Mouse (Mus musculus) cerebellum, adult 2 months (tissue): Measurements from ENCODE around the gene Tbc1d22a. TPM values are rescaled to one million over a fixed set of nuclear protein-coding genes. Genes with fewer than 3 reads are reported as not detected.

ENCODE experiments used
- DNase-seq, 2 experiments: peaks; one replicate each; pipeline ENCODE4 v3.0.0; 2021
- H3K27ac ChIP-seq: fragments of 200-500 bp; 2 replicates; pipeline ENCODE4 v1.5.1; 2012; ENCODE audit warnings: low read length, control low read depth, inconsistent platforms; ENCODE audit not compliant: insufficient read depth
- H3K27me3 ChIP-seq: fragments of 200-500 bp; 2 replicates; pipeline ENCODE4 v1.6.1; 2012; ENCODE audit warnings: inconsistent platforms, mild to moderate bottlenecking, low read length, moderate library complexity; ENCODE audit not compliant: control insufficient read depth, insufficient read depth
- H3K4me1 ChIP-seq: fragments of 200-500 bp; 2 replicates; pipeline ENCODE4 v1.6.1; 2011; ENCODE audit warnings: low read length; ENCODE audit not compliant: control insufficient read depth, insufficient read depth
- H3K4me3 ChIP-seq: fragments of 200-500 bp; replicated peaks from 2 replicates; pipeline ENCODE3; 2011; ENCODE audit warnings: mild to moderate bottlenecking, low read depth, low read length, control low read depth; ENCODE audit not compliant: insufficient read depth
- CTCF ChIP-seq: fragments of 200-500 bp; IDR thresholded peaks from 2 replicates; pipeline ENCODE4 v1.5.1; 2011; ENCODE audit warnings: low read depth, mild to moderate bottlenecking, control low read depth, low read length, moderate library complexity, borderline replicate concordance; ENCODE audit not compliant: insufficient read depth
- POLR2A ChIP-seq: fragments of 200-500 bp; IDR thresholded peaks from 2 replicates; pipeline ENCODE4 v1.6.1; 2011; ENCODE audit warnings: low read length, control low read depth, borderline replicate concordance; ENCODE audit not compliant: insufficient read depth
- WGBS: fragments of 180-500 bp; shearing (Covaris S2); methylation state at CpG from one replicate; pipeline ENCODE4 v1.1.7; 2018; 5-methylcytosine and 5-hydroxymethylcytosine counted together
- polyA plus RNA-seq: library from polyadenylated mRNA; depleted of rRNA; stranded (reverse); fragments of >200 nt; gene quantifications from 2 replicates; pipeline ENCODE4 v1.2.3, GENCODE M21; 2012

Tbc1d22a gene
- polyA plus RNA-seq, 1 experiment, result 23.3 TPM

DNA sequence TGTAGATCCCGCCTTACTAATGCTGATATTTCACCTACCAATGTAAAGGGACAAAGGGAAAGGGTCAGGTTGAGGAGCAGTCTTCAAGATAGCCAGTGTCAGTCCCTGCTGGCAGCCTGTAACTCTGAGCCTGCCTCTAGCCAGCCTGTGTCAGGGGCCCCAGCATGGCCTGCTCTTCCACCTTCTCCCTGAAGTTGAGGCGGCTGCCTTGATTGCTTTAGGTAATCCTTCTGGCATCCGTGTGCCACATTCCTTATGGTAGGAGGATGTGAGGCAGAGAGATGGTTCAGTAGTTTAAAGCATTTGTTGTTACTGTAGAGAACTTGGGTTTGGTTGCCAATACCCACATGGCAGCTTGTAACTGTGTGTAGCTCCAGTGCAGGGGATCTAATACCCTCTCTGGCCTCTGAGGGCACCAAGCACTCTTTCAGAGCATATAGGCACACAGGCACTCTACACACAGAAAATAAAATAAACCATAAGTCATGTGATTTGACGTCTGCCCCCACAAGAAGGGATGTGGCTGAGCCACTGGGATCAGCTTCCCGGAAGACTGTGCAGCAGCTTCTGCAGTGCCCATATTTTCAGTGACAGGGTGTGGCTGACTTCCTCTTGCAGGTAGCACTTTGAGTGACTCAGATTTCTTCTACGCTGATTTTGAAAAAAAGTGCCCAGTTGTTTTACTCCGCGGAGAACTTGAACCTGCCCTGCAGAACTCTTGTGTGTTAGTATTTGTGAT is 128.5 kb downstream of the Tbc1d22a start:
- Histone ChIP-seq H3K4me1 (peaks cover 5% of the 10 kb centered on the region), H3K4me3 (no peak overlapping the region), H3K27ac (no peak overlapping the region), H3K27me3 (no peaks in the 10 kb centered on the region)
- TF ChIP-seq CTCF (no peak), POLR2A (no peak)
- WGBS, result 93% methylated on average over 8 of the region's 8 CpGs
- no peak for DNase-seq

DNA sequence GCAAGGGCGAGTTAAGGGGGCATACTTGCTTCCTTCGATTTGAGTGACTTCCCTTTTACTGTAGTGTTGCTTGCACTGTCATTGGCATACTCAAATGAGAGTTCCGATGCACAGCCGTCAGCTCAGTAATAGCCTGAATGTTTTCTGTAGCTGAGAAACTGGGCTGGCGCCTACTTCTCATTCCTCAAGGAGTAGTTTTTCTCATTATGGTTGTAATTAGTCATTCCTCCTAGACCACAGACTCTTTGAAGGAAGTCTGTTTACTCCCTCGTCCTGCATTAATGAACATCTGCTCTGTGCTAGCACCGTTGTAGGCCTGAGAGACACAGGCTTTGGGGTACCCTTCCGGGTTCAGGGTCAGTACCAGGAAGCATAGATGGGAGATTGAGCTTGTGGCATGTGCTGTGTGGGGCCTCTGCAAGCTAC is 130.7 kb downstream of the Tbc1d22a start:
- peaks cover 10% of the 10 kb centered on the region for H3K4me1 ChIP-seq

DNA sequence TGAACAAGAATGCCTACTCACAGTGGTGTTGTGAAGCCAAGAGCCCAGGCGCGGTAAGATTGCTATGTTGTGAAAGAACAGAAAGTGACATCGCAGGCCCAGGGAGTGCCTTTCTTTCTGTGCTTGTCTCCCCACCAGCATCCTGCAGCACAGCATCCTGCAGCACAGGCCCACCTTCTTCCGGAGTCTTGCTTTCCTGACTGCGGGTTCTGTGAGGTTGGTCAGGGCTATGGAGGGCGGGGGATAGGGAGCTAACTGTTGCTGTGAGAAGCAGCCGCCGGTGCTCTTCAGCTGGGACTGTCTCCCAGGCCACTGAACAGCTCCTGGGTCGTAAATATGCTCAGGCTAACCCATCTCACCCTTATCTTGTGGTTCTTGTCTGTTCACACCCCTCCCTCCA is 131.6 kb downstream of the Tbc1d22a start:
- Histone ChIP-seq H3K4me1 (peaks cover 5% of the 10 kb centered on the region; the same call in 1 of the 2 replicates), H3K27ac (no peak overlapping the region), H3K4me3 (no peak overlapping the region), H3K27me3 (no peaks in the 10 kb centered on the region)
- DNase-seq, result no peak
- 80% methylated on average over 9 of the region's 9 CpGs for WGBS
- no peak for TF ChIP-seq POLR2A
- no peak for TF ChIP-seq CTCF

More for the DNA sequence above, 130.7 kb downstream of the Tbc1d22a start:
- Histone ChIP-seq H3K27me3 (no peaks in the 10 kb centered on the region), H3K4me3 (no peak overlapping the region), H3K27ac (no peak overlapping the region)
- 86% methylated on average over 8 of the region's 8 CpGs for WGBS
- TF ChIP-seq CTCF, result no peak
- no peak for TF ChIP-seq POLR2A
- DNase-seq, result no peak

DNA sequence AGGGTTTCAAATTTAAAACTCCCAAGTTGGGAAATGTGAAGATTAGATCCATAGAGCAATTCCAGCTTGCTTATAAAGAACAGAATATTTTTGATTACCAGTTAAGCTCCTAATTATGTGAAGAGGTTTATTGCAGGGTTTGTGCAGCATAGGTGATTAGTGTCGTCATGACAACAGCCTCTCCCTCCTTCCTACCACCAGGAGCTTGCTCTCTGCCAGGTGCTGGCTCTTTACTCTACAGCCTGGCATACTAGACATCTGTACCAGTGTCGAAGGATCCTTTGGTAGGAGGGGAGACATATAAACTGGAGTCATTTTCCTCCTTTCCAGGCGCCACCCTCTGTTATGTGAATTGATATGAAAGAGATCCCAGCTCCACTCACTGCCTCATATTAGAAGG is 132.3 kb downstream of the Tbc1d22a start:
- 73% methylated on average over 3 of the region's 3 CpGs for WGBS
- no peak overlapping the region for H3K27ac ChIP-seq

DNA sequence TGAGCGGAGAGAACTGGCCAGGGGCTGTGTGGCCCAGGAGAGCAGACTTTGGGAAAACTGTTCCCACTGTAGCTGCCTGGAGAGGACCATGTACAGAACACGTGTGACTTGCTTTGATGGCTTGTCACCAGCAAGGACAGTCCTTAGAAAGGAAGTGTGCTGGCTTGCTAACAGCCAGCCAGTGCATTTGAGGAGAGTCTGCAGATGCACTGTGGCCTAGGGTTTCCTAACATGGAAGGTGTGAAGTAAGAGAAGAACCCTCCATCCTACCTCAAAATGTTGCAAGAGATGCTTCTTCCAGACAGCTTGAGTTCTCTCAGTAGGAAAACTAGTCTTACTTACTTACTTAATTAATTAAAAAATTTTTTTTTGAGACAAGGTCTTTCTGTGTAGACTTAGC is 140.7 kb downstream of the Tbc1d22a start:
- Histone ChIP-seq H3K4me3 (no peak overlapping the region), H3K4me1 (peaks cover 9% of the 10 kb centered on the region), H3K27ac (no peak overlapping the region), H3K27me3 (no peaks in the 10 kb centered on the region)
- WGBS, result 87% methylated on average over 2 of the region's 2 CpGs
- no peak for TF ChIP-seq POLR2A
- TF ChIP-seq CTCF, result no peak
- no peak for DNase-seq

More for the DNA sequence above, 132.3 kb downstream of the Tbc1d22a start:
- Histone ChIP-seq H3K27me3 (no peaks in the 10 kb centered on the region), H3K4me3 (no peak overlapping the region), H3K4me1 (peaks cover 5% of the 10 kb centered on the region; the same call in 1 of the 2 replicates)
- TF ChIP-seq CTCF (no peak), POLR2A (no peak)
- no peak for DNase-seq

DNA sequence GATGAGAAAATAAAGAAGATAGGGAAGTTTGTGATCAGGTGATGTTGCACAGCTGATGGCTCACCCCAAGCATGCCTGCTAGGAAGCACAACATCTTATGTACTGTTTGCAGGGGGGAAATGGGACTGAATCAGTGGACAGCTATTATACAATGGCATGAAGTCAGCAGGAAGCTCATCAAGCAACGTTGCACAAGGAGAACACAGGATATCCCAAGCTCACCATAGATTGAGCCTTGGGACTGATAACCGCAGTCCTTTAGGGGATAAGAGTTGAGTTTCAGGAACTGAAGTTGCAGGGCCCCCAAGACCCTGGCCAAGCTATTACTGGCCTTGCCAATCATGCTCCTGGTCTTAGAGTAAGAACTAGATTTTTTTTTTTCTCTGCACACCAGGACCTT is 141.6 kb downstream of the Tbc1d22a start:
- no peak for DNase-seq
- no peak overlapping the region for H3K4me3 ChIP-seq
- H3K27me3 ChIP-seq, result no peaks in the 10 kb centered on the region
- peaks cover 9% of the 10 kb centered on the region for H3K4me1 ChIP-seq
- WGBS, result 67% methylated on average over 2 of the region's 2 CpGs
- H3K27ac ChIP-seq, result no peak overlapping the region
- TF ChIP-seq POLR2A, result no peak
- TF ChIP-seq CTCF, result no peak

DNA sequence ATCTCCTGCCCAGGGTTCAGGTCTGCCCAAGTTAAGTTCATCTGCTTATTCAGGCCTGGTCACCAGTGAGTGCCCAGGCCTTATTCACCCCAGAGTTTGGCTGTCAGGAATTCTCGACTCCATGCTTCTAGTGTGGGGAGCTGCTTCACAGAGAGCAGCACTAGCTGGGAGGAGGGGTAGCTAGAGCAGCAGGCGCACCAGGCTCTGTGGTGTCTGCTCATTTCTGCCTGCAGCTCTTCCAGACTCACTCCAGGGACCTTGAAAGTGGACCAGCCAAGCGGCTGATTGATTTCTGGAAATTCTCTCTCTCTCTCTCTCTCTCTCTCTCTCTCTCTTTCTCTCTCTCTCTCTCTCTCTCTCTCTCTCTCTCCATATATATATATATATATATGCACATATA is 146.1 kb downstream of the Tbc1d22a start:
- DNase-seq, result no peak
- Histone ChIP-seq H3K4me1 (peaks cover 44% of the 10 kb centered on the region), H3K27me3 (no peaks in the 10 kb centered on the region), H3K4me3 (no peak overlapping the region), H3K27ac (no peak overlapping the region)
- 85% methylated on average over 3 of the region's 3 CpGs for WGBS
- no peak for TF ChIP-seq POLR2A
- TF ChIP-seq CTCF, result no peak
